Mouse (Mus musculus) midbrain, embryonic 11.5 days (tissue): Measurements from ENCODE around the gene Runx2. TPM values are rescaled to one million over a fixed set of nuclear protein-coding genes. Genes with fewer than 3 reads are reported as not detected.

Experiments used
- ATAC-seq: fragments of 200-750 bp; cut with Nextera tagmentation; 2 replicates; pipeline ENCODE4 v1.8.0; 2017; ENCODE audit warnings: moderate TSS enrichment, moderate library complexity; ENCODE audit not compliant: low FRiP score
- DNase-seq: peaks from one replicate; pipeline ENCODE4 v3.0.0; 2015; ENCODE audit warnings: low spot score; ENCODE audit errors: missing footprints
- H3K27ac ChIP-seq: fragments of 300-500 bp; sonication (generic); 2 replicates; pipeline ENCODE4 v1.5.1; 2014; ENCODE audit warnings: low read depth, low read length
- H3K27me3 ChIP-seq: fragments of 300-500 bp; sonication (generic); 2 replicates; pipeline ENCODE4 v1.6.1; 2014; ENCODE audit warnings: mild to moderate bottlenecking, low read length, moderate library complexity, mixed read lengths; ENCODE audit not compliant: control insufficient read depth, insufficient read depth
- H3K36me3 ChIP-seq: fragments of 300-500 bp; sonication (generic); 2 replicates; pipeline ENCODE4 v1.6.1; 2014; ENCODE audit warnings: mild to moderate bottlenecking, low read length, moderate library complexity, mixed read lengths; ENCODE audit not compliant: control insufficient read depth, insufficient read depth
- H3K4me1 ChIP-seq: fragments of 300-500 bp; sonication (generic); 2 replicates; pipeline ENCODE4 v1.6.1; 2014; ENCODE audit warnings: low read length; ENCODE audit not compliant: control insufficient read depth, insufficient read depth
- H3K4me2 ChIP-seq: fragments of 300-500 bp; sonication (generic); 2 replicates; pipeline ENCODE4 v1.6.1; 2014; ENCODE audit warnings: mild to moderate bottlenecking, moderate library complexity
- H3K4me3 ChIP-seq: fragments of 300-500 bp; sonication (generic); 2 replicates; pipeline ENCODE4 v1.5.1; 2014; ENCODE audit warnings: low read depth, low read length
- H3K9ac ChIP-seq: fragments of 300-500 bp; sonication (generic); 2 replicates; pipeline ENCODE4 v1.6.1; 2014; ENCODE audit warnings: low read length
- H3K9me3 ChIP-seq: fragments of 300-500 bp; sonication (generic); 2 replicates; pipeline ENCODE4 v1.6.1; 2016; ENCODE audit warnings: low read length; ENCODE audit not compliant: control insufficient read depth
- WGBS: fragments of 180-500 bp; shearing (Covaris S2); extraction: QIAGEN DNeasy Blood & Tissue Kit; methylation state at CpG from one replicate; pipeline ENCODE4 v1.1.7; 2014; 5-methylcytosine and 5-hydroxymethylcytosine counted together
- polyA plus RNA-seq: library from polyadenylated mRNA; unstranded; fragments of >200 nt; fragmentation: Nextera tagmentation; extraction: Ambion mirVana; gene quantifications from 2 replicates; pipeline ENCODE4 v1.2.1, GENCODE M21; 2014

Runx2 gene
- polyA plus RNA-seq, 1 experiment from 2014 or later: 0.46 TPM

DNA sequence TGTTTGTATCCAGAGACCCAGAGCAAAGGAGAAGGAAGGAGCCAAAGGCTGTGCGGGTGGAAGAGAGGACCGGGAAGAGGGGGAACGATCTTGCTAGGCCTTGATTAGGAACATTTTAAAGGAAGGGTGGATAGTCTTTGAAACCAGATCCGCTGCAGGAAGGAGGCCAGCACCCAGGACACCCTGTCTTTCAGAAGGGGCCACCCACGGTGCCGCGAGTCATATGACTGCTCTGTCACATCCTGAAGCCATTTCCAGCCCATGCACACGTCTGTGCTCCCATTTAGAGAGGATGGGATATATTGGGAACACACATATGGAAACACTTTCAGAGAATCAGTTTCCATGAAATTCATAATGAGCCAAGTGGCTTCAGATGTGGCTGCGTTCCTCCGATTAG lies 196.4 kb downstream of the Runx2 start:
- H3K4me3 ChIP-seq: no peak overlapping the region
- WGBS: 66% methylated on average over 10 of the region's 10 CpGs
- H3K36me3 ChIP-seq: no peaks in the 10 kb centered on the region
- DNase-seq (no peak), ATAC-seq (no peak)
- no peak overlapping the region for H3K27ac ChIP-seq
- H3K27me3 ChIP-seq: no peaks in the 10 kb centered on the region
- H3K9ac ChIP-seq: no peak overlapping the region
- H3K4me1 ChIP-seq: no peaks in the 10 kb centered on the region
- no peaks in the 10 kb centered on the region for H3K9me3 ChIP-seq
- no peak overlapping the region for H3K4me2 ChIP-seq

DNA sequence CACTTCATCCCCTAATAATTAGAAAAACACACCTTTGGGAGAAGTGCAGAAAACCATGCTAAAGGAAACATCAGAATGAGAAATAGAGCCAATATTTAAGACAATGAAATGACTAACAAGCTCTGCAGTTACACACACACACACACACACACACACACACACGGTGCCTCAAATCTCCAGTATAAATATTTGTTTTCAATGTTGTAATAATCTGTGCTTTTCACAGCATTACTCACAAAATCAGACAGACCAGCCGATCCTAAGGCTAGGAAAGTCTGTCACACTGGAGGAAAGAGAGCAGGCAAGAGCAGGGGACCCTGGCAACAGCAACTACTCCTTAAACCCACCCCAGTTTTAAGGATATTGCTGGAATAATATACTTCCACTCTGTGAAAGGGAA lies 196.9 kb downstream of the Runx2 start:
- Histone ChIP-seq H3K27ac (no peak overlapping the region), H3K4me3 (no peak overlapping the region), H3K27me3 (no peaks in the 10 kb centered on the region), H3K9me3 (no peaks in the 10 kb centered on the region), H3K4me2 (no peak overlapping the region), H3K4me1 (no peaks in the 10 kb centered on the region), H3K36me3 (no peaks in the 10 kb centered on the region), H3K9ac (no peak overlapping the region)
- ATAC-seq: no peak
- DNase-seq: no peak
- WGBS: 83% methylated on average over 2 of the region's 2 CpGs

GRCm38 (mm10) chr17:44613716-44614715 lies 200.6 kb downstream of the Runx2 start:
- Histone ChIP-seq H3K36me3 (no peaks in the 10 kb centered on the region), H3K9me3 (no peaks in the 10 kb centered on the region), H3K4me2 (no peak overlapping the region), H3K4me3 (no peak overlapping the region), H3K4me1 (no peaks in the 10 kb centered on the region), H3K27me3 (no peaks in the 10 kb centered on the region), H3K27ac (no peak overlapping the region), H3K9ac (no peak overlapping the region)
- ATAC-seq (no peak), DNase-seq (peak; percentile 82)
- 70% methylated on average over 26 of the region's 26 CpGs for WGBS

DNA sequence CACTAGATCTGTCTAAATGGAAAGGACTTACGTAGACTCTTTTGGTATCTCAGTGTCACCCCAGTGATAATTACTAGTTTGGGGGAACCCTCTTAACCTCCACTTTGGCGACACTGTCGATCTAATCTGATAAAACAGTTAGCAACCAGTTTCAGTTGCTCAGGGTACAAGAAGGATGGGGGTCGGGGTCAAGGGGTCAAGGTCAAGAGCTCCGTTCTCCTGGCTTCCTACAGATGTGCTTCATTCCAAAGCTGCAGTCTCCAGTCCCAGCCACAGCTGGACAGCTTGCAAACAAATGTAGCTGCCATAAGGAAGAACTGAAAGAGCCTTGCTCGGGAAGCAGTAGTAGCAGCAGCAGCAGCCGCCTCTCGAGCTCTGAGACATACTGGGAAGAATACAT lies 202.0 kb downstream of the Runx2 start:
- DNase-seq: peak; percentile 77
- no peak for ATAC-seq
- Histone ChIP-seq H3K4me3 (no peak overlapping the region), H3K4me2 (no peak overlapping the region), H3K9me3 (no peaks in the 10 kb centered on the region), H3K36me3 (no peaks in the 10 kb centered on the region), H3K9ac (no peak overlapping the region), H3K4me1 (no peaks in the 10 kb centered on the region), H3K27me3 (no peaks in the 10 kb centered on the region), H3K27ac (no peak overlapping the region)
- WGBS: 71% methylated on average over 8 of the region's 8 CpGs

DNA sequence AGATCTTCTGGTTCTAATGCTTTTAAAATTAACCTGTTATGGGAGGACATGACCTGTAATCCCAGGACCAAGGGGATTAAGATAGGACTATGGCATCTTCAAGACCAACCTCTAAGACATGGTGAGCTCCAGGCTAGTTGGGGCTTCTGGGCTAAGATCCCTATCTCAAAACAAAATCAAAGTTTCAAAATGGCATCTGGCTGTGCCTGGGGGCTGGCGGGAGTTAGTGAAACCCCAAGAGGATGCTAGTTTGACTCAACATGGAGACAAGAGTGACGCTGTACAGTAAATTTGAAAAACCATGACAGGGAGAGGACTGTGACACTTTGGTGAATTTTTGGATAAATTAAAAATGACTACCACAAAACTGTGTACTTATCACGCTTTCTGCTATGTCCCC lies 202.6 kb downstream of the Runx2 start:
- peak; percentile 51 for DNase-seq
- Histone ChIP-seq H3K9ac (no peak overlapping the region), H3K4me1 (no peaks in the 10 kb centered on the region), H3K36me3 (no peaks in the 10 kb centered on the region), H3K4me3 (no peak overlapping the region), H3K27me3 (no peaks in the 10 kb centered on the region), H3K4me2 (no peak overlapping the region), H3K9me3 (no peaks in the 10 kb centered on the region), H3K27ac (no peak overlapping the region)
- 91% methylated on average over 3 of the region's 3 CpGs for WGBS
- no peak for ATAC-seq

DNA sequence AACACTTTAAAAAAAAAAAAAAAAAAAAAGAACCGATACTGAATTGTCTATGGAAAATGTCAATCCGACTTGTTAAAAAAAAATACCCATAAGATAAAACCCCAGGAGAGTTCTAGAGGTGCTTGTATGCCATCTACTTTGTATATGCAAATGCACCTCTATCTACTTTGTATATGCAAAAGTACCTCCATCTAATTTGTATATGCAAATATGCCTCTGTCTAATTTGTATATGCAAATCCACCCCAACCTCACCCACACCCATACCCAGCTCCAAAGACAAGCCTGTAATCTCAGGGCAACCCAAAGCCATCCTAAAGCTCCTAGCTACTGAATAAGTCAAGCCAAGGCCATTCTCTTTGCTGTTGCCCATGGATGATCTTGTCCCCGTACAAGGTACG lies 203.1 kb downstream of the Runx2 start:
- Histone ChIP-seq H3K4me2 (no peak overlapping the region), H3K36me3 (no peaks in the 10 kb centered on the region), H3K27me3 (no peaks in the 10 kb centered on the region), H3K9me3 (no peaks in the 10 kb centered on the region), H3K27ac (no peak overlapping the region), H3K4me3 (no peak overlapping the region), H3K4me1 (no peaks in the 10 kb centered on the region), H3K9ac (no peak overlapping the region)
- WGBS: 92% methylated on average over 4 of the region's 4 CpGs
- DNase-seq: no peak
- ATAC-seq: no peak

GRCm38 (mm10) chr17:44610828-44611227 lies 203.8 kb downstream of the Runx2 start:
- Histone ChIP-seq H3K9ac (no peak overlapping the region), H3K27ac (no peak overlapping the region), H3K27me3 (no peaks in the 10 kb centered on the region), H3K4me1 (no peaks in the 10 kb centered on the region), H3K4me3 (no peak overlapping the region), H3K4me2 (no peak overlapping the region), H3K36me3 (no peaks in the 10 kb centered on the region), H3K9me3 (no peaks in the 10 kb centered on the region)
- DNase-seq (no peak), ATAC-seq (no peak)
- 84% methylated on average over 6 of the region's 6 CpGs for WGBS

GRCm38 (mm10) chr17:44609897-44610641 lies 204.5 kb downstream of the Runx2 start:
- H3K27me3 ChIP-seq: no peaks in the 10 kb centered on the region
- H3K36me3 ChIP-seq: no peaks in the 10 kb centered on the region
- WGBS: 62% methylated on average over 5 of the region's 5 CpGs
- H3K9me3 ChIP-seq: no peaks in the 10 kb centered on the region
- H3K27ac ChIP-seq: no peak overlapping the region
- H3K9ac ChIP-seq: no peak overlapping the region
- no peak for ATAC-seq
- H3K4me2 ChIP-seq: no peak overlapping the region
- H3K4me1 ChIP-seq: no peaks in the 10 kb centered on the region
- H3K4me3 ChIP-seq: no peak overlapping the region
- DNase-seq: peak; percentile 64

DNA sequence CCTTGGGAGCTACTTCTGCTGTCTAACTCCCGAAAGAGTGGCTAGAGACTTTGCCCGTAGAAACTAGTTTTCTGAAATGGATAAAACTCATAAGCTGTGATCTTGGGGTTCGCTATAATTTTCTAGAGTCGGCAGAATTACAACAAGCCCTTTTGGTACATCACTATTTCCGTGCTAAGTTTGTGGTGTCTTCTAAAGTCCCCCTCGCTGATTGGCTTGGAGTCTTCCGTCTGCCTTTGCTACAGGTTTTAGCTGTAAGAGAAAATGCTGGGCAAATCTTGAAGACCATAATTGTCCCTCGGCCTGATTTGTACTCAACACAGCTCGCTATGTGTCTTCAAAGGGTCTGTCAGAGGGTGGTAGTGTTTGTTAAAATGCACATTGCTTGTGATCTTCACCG lies 205.2 kb downstream of the Runx2 start:
- Histone ChIP-seq H3K4me2 (no peak overlapping the region), H3K27ac (no peak overlapping the region), H3K4me1 (no peaks in the 10 kb centered on the region), H3K4me3 (no peak overlapping the region), H3K27me3 (no peaks in the 10 kb centered on the region), H3K9me3 (no peaks in the 10 kb centered on the region), H3K36me3 (no peaks in the 10 kb centered on the region), H3K9ac (no peak overlapping the region)
- ATAC-seq (no peak), DNase-seq (peak; percentile 70)
- WGBS: 89% methylated on average over 10 of the region's 10 CpGs
